Mouse (Mus musculus): ENCODE data around the gene Ccnq.

DNA sequence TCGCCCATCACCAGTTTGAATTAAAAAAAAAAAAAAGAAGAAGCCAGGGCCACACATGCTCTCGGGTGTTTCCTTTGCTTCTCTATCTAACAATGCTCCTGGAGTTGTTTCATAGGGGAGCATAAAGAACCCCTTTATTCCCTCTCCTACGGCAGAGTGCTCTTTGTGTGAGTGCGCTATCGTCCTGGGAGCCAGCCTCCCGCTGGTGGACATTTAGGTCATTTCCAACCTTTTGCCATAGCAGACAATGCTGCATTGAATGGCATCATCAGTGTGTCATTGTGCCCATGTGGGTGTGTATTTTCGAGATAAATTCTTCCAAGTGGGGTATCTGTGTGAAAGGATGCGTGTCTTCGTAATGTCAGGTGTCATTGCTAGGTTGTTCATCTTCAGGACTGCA lies 9.6 kb upstream of the Ccnq start:
- TF ChIP-seq POLR2A (IDR thresholded peaks at IDR 0.05; ENCODE audit: borderline replicate concordance, control insufficient read depth, low read depth, low read length) = no peak
- no peak for TF ChIP-seq CTCF (IDR thresholded peaks at IDR 0.05; ENCODE audit: control insufficient read depth, insufficient read depth, low read length)

Measured in bone marrow, adult 2 months (tissue).